Mouse (Mus musculus) fibroblast of lung, adult 2 months (primary cell): ENCODE measurements around the gene Sypl.

Source experiments
- DNase-seq: peaks from one replicate; pipeline ENCODE4 v3.0.0-alpha.2; 2011; ENCODE audit warnings: low read depth

Gene Sypl

DNA sequence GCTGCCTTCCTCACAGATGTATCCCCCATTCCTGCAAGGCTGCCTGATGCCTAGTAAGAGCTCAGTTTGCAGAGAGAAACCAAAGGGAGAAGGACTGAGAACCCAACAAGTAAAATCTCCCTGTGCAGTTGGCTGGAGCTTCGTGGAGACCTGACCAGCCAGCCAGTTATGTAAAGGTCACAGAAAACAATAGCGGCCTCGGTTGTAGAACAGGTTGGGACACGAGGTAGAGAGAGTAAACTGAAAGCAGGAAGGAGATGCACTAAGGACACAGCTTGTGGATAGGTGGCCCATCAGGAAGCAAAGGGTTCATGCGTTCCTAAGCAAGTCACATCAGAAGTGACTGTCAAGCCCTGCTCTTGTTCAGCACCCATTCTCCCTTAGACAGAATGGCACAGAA is 52.2 kb downstream of the Sypl start:
- DNase-seq, result no peak

DNA sequence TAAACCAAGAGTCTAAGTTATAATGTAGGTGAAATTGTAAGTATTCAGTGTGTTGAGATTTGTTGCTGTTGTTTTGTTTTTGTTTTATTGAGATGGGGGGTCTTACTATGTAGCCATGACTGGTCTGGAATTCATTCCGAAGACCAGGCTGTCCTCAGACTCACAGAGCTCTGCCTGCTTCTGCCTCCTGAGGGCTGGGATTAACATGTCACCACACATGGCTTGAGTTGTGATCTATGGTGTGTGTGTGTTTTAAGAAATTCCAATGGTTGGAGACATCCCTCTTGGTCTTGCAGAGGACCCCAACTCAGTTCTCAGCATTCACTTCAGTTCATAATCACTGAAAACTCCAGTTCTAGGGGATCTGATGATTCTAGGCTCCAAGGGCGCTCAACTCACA is 53.5 kb downstream of the Sypl start:
- no peak for DNase-seq

DNA sequence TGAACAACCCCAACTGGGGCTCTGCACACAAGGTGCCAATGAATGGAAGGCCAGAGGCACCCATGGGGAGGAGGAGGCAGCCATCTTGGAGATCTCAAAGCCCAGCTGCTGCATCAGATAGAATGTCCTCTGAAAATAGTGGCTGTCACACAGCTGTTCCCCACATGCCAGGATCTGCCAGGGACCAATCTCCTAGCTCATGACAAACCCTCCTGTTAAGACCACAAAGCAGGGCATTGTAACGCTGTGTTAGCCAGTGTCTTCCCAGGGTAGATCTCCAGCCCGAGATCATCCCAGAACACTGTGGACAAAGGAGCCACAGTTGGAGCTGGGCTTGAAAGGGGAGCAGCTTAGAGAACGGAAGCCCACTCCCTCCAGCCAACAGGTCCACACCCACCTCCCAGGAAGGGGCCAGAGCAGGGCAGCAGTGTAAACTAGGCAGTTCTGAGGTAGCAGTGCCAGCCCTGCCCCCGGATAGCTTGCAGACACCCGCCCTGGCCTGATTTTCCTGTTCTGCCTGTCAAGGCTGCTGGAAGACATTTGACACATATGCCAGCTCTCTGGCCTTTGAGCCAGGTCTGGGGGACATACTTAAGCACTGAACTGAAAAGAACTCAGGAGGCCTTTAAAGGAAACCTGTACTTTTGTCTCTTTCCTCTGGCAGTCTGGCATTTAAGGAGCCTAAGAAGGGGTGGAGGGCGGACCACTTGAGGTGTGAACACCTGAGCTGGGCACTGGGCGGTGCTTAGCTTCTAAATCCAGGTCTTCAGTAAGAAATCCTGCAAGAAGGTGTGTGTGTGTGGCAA is 54.8 kb downstream of the Sypl start:
- DNase-seq, result no peak

DNA sequence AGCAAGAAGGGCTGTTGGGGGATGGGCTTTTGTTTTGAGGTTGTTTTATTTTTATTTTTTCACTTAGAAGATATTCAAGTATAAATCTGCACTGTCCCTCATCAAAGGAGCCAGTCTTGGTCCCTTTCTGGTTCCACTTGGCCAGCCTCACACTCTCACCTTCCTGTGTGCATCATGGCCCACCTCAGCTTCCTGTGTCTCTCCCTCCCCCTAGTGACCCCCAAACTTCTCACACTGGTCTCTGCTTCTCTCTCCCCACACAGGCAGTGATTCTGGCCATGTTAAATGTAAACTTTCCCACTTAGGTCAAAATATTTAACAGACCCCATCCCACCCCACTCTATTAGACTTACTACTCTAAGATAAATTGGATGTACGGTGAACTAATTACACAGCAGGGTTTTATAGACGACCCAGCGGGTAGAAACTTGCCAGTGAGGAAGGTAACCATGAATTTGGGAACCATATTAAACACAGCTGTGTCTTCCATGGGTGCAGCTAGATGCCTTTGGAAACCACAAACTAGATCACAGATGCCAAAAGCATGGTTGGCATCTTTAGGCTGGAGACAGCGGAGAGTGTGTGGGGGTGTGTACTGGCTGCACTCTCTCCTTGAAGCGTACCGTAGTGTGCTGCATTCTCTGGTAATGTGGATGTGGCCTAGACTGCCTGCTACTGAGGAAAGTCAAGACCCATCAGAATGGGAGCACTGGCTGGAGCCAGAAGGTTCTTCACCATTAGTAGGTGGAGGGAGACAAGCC is 55.7 kb downstream of the Sypl start:
- no peak for DNase-seq

DNA sequence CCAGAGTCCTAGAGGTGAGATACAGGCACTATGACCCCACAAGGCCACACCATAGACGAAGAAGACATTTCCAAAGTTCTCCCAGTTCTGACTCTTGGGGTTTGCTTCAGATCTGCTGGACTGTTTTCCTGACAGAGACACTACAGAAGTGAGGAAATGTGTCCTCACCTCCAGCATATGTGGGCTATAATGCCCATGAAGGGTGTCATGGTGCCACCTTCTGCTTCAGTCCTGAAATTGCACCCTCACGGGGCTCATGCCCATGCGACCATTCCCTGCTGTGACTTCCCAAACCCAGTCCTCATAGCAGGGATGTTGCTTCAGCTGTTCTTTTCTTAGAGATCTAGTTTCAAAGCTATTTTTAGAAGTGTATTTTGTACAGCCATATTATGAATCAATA is 56.3 kb downstream of the Sypl start:
- DNase-seq, result no peak

DNA sequence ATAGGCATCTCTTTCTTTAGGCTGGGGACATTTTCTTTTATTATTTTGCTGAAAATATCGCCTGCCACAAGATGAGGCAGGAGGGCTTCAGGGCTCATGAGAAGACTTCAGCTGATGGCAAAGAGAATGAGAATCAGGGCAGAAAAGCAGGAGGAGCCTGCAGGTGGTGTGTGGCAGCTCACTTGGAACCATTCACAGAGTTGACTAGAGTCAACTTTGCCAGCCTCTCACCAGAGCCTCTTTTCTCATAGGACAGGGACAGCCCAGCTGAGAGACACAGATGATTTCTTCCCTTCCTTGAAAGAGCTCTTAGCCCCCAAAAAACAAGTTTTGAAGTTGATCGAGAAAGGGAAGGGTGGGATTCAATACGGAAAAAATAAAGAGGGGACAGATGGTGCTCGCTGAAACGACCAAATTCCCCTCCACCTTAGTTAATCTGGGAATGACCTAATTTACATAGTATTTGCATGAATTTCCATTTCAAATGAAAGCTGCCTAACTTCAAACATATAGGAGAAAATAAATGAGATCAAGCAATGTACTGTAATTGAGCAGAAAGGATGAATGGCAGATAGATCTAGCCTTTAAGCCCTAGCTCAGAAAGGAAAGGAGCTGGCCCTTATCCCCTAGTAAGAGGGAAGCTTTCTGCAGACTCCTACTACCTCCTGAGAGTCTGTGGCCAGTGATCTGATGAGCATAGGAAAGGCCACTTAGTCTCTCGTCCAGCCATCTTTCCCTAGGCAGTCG is 60.5 kb downstream of the Sypl start:
- no peak for DNase-seq

DNA sequence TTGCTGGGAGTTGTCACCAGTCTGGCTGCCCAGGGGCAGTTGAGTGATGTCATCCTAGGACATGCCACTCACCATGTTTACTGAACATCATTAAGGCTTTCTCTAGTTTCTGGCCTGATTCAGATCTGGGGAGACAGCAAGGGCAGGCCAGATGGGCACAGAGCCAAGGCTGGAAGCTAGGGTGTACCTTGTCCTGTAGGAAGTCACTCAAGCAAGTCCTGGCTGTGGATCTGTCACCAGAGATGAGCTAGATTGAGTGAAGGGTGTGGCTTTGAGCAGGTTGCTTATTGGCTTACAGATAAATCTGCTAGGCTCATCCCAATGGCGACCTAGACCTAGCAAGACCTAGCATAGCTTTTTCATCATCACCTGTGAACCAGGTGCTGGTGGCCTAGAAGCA is 61.4 kb downstream of the Sypl start:
- no peak for DNase-seq

DNA sequence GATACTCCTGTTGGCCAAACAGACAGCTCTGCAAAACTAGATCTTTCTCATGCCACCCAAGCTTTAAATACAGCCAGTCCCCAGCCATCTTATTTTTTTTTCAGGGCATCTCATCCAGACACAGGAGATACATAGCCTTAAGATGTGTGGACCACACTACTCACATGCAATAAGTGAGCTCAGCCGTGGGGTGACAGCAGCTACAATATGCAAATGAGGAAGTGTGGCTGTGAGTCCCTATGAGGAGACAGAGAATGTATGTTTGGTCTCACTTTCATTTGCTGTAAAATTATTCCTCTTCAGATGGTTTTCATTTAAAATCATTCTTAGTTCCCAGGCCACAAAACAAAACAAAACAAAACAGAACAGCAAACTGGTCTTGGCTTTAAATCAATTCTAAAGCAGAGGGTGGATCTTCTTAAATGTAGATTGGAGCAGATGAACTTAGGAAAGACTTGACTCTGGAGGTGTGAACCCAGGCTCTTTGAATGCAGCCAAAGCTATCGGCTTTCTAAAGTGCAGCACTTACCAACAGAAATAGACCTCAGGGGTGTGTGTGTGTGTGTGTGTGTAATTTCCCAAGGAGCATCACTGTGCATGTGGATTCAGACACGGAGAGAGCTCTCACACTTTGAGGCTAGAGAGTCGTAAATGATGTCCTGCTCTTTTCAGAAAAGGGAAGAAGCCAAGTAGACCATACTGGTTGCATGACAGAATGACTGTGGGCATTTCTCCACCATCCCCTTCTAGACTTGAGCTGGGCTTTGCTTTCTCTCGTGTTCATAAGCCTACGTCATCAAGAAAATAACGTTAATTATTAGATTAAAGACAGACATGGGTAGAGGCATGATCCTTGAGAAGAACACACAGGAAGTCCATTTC is 63.4 kb downstream of the Sypl start:
- DNase-seq, result no peak

DNA sequence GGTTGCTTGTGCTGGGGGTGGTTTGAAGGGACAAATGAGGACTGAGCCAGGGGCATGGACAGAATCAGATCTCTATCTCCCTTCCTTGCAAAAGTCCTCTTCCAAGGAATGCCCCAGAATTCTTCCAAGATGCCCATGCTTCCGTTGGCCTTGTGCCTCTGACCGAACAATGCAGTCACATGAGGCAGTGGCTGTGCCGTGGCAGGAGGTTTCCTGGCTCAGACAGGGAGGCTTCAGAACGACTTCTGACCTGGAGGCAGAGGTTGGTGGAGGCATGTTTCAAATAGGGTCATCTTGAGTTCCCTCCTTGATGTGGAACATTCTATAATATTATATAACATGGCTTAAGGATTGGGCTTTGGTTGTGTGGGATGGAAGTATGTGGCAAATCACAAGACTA is 64.9 kb downstream of the Sypl start:
- DNase-seq, result no peak

DNA sequence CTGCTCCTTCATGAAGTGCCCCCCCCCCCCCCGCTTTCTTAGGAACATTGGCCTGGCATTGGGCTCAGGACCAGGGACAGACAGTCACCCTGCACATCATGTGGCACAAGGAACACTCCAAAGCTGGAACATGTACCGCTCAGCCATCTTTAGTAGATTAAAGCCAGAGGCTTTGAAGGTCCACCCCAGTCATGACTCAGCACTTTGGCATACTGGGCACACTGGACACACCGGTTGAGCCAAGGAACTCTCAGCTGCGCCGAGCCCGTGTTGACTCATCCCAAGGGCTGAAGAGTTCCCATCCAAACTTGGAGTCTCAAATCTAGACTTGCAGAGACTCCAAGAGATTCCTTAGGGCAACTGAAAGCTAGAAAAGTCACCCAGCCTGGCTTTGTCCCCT is 66.3 kb downstream of the Sypl start:
- peak; percentile 95 for DNase-seq

DNA sequence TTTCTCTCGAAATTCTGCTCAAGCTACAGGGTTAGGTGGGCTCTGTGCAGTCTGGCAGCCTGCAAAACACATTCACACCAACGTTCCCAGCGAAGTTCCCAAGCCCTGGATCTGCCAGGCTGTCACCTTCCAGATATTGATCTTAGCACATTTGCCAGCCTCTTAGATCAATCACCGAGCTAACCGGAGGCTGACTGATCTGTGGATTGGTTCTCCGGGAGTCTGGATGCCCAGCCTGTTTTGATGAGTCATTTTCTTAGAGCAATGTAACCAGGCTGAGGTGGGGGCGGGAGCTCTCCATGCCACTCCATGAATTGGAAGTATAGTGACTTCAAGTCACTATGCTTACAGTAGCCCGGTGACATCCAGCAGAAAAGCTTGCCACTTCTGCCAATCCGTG is 67.4 kb downstream of the Sypl start:
- no peak for DNase-seq

DNA sequence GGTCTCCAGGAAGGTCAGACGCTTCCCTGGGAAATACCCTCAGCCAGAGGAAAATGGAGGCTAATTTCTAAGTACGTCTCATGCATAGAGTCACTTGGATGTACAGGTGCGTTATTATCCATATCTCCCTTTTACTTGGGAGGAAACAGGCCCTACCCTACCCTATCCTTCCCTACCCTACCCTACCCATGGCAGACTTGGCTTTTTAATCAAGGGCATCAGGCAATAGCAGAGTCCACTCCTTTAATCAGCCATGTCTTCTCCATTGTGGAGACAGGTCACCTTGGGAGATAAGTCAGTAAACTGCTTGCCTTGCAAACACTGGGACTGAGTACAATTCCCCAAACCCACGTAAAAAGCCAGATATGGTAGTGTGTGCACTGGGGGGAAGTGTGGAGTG is 68.1 kb downstream of the Sypl start:
- DNase-seq, result no peak

DNA sequence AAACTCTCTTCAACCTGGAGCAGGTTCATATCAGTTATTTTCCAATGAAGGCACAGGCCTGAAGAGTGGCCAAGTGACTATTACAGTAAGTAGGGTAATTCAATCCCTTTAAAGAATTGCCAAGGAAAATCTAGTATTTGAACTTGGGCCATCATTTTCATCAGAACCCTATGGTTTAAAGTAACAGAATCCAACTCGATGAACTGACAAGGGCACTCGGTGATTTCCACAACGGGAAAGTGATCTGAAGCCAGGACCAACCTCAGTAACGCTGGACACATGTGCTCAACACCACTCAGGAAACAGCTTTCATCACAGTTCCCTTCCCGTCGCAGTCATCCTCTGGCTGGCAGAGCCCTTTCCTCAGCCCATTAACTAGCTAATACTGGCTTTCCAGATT is 70.8 kb downstream of the Sypl start:
- DNase-seq, result peak; percentile 81

DNA sequence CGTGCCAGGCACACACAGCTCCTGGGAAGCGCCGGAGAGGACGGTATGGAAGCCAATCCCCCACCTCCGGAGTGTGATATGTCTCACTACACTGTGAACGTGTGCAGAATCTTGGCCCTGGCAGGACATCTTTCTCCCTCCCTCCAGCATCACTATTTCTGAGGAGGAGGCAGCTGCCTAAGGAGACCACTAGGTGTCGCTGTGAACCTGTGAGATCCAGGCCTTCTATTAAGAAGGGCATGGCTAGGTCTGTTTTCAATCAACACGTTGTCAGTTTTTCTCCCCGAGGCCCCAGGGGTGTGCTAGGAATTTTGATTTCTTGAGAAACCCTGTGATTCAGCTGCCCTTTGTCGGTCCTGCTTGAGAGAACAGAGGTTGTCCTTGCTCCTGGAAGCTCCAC is 73.4 kb downstream of the Sypl start:
- DNase-seq, result peak; percentile 72

DNA sequence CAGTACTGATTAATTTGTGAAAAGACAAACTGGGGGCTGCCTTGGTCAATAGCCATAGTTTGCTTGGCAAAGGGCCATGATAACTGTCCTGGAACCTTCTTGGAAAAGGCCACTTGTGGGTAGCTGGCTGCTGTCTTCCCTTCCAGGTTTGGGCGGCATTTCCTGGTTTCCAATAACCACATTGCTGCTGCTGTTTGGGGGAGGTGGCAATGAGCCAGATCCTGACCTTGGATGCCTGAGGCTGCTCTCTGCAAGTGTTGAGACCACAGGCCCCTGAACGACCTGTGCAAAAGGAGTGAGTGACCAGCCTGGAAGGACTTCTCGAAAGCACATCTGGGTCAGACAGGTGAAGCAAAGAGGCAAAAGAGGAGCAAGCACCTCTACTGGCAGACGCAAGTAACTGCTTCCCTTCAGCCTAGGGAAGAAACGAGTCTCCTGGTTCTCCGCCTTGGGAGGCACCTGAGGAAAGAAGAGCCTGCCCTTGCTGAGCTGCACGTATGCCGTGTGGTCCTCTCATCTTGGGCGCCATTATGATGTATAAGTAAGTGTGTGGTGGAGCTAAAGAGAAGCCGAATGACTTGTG is 74.5 kb downstream of the Sypl start:
- no peak for DNase-seq

DNA sequence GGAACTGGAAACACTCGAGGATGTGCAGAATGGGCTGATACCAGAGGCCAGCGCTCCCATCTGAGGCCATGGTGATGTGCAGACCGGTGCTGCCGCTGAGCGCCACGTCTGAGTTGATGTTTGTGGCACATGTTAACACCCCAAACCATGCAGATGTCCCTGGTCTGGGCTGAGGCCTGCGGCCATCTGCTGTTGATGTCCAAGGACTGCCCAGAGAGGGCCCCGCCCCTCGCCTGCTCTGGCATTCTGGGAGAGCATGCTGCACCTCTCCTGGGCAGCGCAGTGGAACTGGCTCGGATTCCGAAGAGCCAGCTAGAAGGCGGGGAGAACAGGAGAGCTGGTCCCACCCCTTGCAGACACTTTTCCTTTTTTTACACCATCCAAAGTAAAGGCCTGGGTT is 75.0 kb downstream of the Sypl start:
- no peak for DNase-seq
